Mouse (Mus musculus): ENCODE results near the gene Etv3. TPM values are rescaled to one million over a fixed set of nuclear protein-coding genes. Genes with fewer than 3 reads are reported as not detected.
"Not testable (repeated sequence)": the region's sequence is repeated elsewhere in the genome, so short reads cannot be mapped to it uniquely, and the experiment has no call there.

The Etv3 gene
- total RNA-seq (2017) = 36.5 and 39.0 TPM in 2 replicates

GRCm38 (mm10) chr3:87525043-87525836 is at the start of gene Etv3:
TSS of gene Etv3 (plus strand) at chr3:87525407.
- ATAC-seq (replicated peaks in 1 of 2; ENCODE audit: insufficient read depth in 1 of 2, low FRiP score in 2 of 2, low TSS enrichment in 1 of 2, low read depth in 1 of 2, poor library complexity in 2 of 2, severe bottlenecking in 2 of 2) = peak; percentile 80 to 83

- ATAC-seq (replicated peaks in 1 of 2; ENCODE audit: insufficient read depth in 1 of 2, low FRiP score in 2 of 2, low TSS enrichment in 1 of 2, low read depth in 1 of 2, poor library complexity in 2 of 2, severe bottlenecking in 2 of 2) = not testable (repeated sequence)
Observed at GRCm38 (mm10) chr3:87477948-87478347, 47.3 kb upstream of the Etv3 start.

GRCm38 (mm10) chr3:87478596-87478995 is 46.6 kb upstream of the Etv3 start:
- not testable (repeated sequence) for ATAC-seq (replicated peaks in 1 of 2; ENCODE audit: insufficient read depth in 1 of 2, low FRiP score in 2 of 2, low TSS enrichment in 1 of 2, low read depth in 1 of 2, poor library complexity in 2 of 2, severe bottlenecking in 2 of 2)

GRCm38 (mm10) chr3:87479230-87479629 is 46.0 kb upstream of the Etv3 start:
- not testable (repeated sequence) for ATAC-seq (replicated peaks in 1 of 2; ENCODE audit: insufficient read depth in 1 of 2, low FRiP score in 2 of 2, low TSS enrichment in 1 of 2, low read depth in 1 of 2, poor library complexity in 2 of 2, severe bottlenecking in 2 of 2)

GRCm38 (mm10) chr3:87487392-87487791 is 37.8 kb upstream of the Etv3 start:
- no peak for ATAC-seq (replicated peaks in 1 of 2; ENCODE audit: insufficient read depth in 1 of 2, low FRiP score in 2 of 2, low TSS enrichment in 1 of 2, low read depth in 1 of 2, poor library complexity in 2 of 2, severe bottlenecking in 2 of 2)

GRCm38 (mm10) chr3:87487911-87488310 is 37.3 kb upstream of the Etv3 start:
- no peak for ATAC-seq (replicated peaks in 1 of 2; ENCODE audit: insufficient read depth in 1 of 2, low FRiP score in 2 of 2, low TSS enrichment in 1 of 2, low read depth in 1 of 2, poor library complexity in 2 of 2, severe bottlenecking in 2 of 2)

GRCm38 (mm10) chr3:87498266-87498665 is 26.9 kb upstream of the Etv3 start:
- ATAC-seq (replicated peaks in 1 of 2; ENCODE audit: insufficient read depth in 1 of 2, low FRiP score in 2 of 2, low TSS enrichment in 1 of 2, low read depth in 1 of 2, poor library complexity in 2 of 2, severe bottlenecking in 2 of 2) = no peak

GRCm38 (mm10) chr3:87499072-87499471 is 26.1 kb upstream of the Etv3 start:
- ATAC-seq (replicated peaks in 1 of 2; ENCODE audit: insufficient read depth in 1 of 2, low FRiP score in 2 of 2, low TSS enrichment in 1 of 2, low read depth in 1 of 2, poor library complexity in 2 of 2, severe bottlenecking in 2 of 2) = peak; percentile 76 to 79; a peak in 2 of 4 replicates

GRCm38 (mm10) chr3:87500088-87501055 is 24.8 kb upstream of the Etv3 start:
- peak; percentile 37 to 51; a peak in 2 of 4 replicates for ATAC-seq (replicated peaks in 1 of 2; ENCODE audit: insufficient read depth in 1 of 2, low FRiP score in 2 of 2, low TSS enrichment in 1 of 2, low read depth in 1 of 2, poor library complexity in 2 of 2, severe bottlenecking in 2 of 2)

GRCm38 (mm10) chr3:87501151-87501550 is 24.1 kb upstream of the Etv3 start:
- no peak for ATAC-seq (replicated peaks in 1 of 2; ENCODE audit: insufficient read depth in 1 of 2, low FRiP score in 2 of 2, low TSS enrichment in 1 of 2, low read depth in 1 of 2, poor library complexity in 2 of 2, severe bottlenecking in 2 of 2)

GRCm38 (mm10) chr3:87502771-87503170 is 22.4 kb upstream of the Etv3 start:
- ATAC-seq (replicated peaks in 1 of 2; ENCODE audit: insufficient read depth in 1 of 2, low FRiP score in 2 of 2, low TSS enrichment in 1 of 2, low read depth in 1 of 2, poor library complexity in 2 of 2, severe bottlenecking in 2 of 2) = no peak

- ATAC-seq (replicated peaks in 1 of 2; ENCODE audit: insufficient read depth in 1 of 2, low FRiP score in 2 of 2, low TSS enrichment in 1 of 2, low read depth in 1 of 2, poor library complexity in 2 of 2, severe bottlenecking in 2 of 2) = peak in 1 of 2 experiments; percentile 42; a peak in 1 of 4 replicates
Observed at GRCm38 (mm10) chr3:87504330-87504729, 20.9 kb upstream of the Etv3 start.

- ATAC-seq (replicated peaks in 1 of 2; ENCODE audit: insufficient read depth in 1 of 2, low FRiP score in 2 of 2, low TSS enrichment in 1 of 2, low read depth in 1 of 2, poor library complexity in 2 of 2, severe bottlenecking in 2 of 2) = no peak
Observed at GRCm38 (mm10) chr3:87504749-87505425, 20.3 kb upstream of the Etv3 start.

GRCm38 (mm10) chr3:87506456-87507416 is 18.5 kb upstream of the Etv3 start:
- ATAC-seq (replicated peaks in 1 of 2; ENCODE audit: insufficient read depth in 1 of 2, low FRiP score in 2 of 2, low TSS enrichment in 1 of 2, low read depth in 1 of 2, poor library complexity in 2 of 2, severe bottlenecking in 2 of 2) = no peak

- ATAC-seq (replicated peaks in 1 of 2; ENCODE audit: insufficient read depth in 1 of 2, low FRiP score in 2 of 2, low TSS enrichment in 1 of 2, low read depth in 1 of 2, poor library complexity in 2 of 2, severe bottlenecking in 2 of 2) = peak; percentile 54 to 57
Observed at GRCm38 (mm10) chr3:87508205-87508901, 16.9 kb upstream of the Etv3 start.

GRCm38 (mm10) chr3:87509061-87509460 is 16.1 kb upstream of the Etv3 start:
- no peak for ATAC-seq (replicated peaks in 1 of 2; ENCODE audit: insufficient read depth in 1 of 2, low FRiP score in 2 of 2, low TSS enrichment in 1 of 2, low read depth in 1 of 2, poor library complexity in 2 of 2, severe bottlenecking in 2 of 2)

Measured in hematopoietic stem cell, adult 5-6 weeks (primary cell).